Mouse (Mus musculus) ZHBTc4 (cell line): Measurements from ENCODE around the gene Heatr1.
"Not testable (repeated sequence)": the region's sequence is repeated elsewhere in the genome, so short reads cannot be mapped to it uniquely, and the experiment has no call there.

ENCODE experiments used
- DNase-seq: peaks from one replicate; pipeline ENCODE4 v3.0.0-alpha.2; 2011; ENCODE audit warnings: low read depth, low spot score

The Heatr1 gene

GRCm38 (mm10) chr13:12454686-12455390 is 60.0 kb downstream of the Heatr1 start:
- no peak for DNase-seq

DNA sequence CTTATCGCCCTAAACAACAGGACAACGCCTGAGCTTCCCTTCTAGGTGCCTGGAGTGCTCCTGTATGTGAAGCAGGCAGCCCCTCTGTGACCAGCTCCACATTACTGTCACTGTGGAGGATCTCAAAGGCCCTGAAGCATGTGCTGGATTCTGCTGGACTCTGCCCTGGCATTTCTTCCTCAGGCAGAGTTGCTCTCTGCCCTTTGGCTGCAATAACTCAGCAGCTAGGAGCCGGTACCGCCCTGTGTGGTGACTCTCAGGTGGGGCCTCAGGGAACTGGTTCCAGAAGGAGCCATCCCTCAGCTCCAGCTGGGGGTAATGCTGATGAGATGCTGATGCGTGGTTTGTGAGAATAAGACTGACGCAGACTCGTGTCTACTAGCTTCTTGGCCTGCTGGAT is 61.9 kb downstream of the Heatr1 start:
- DNase-seq, result no peak

DNA sequence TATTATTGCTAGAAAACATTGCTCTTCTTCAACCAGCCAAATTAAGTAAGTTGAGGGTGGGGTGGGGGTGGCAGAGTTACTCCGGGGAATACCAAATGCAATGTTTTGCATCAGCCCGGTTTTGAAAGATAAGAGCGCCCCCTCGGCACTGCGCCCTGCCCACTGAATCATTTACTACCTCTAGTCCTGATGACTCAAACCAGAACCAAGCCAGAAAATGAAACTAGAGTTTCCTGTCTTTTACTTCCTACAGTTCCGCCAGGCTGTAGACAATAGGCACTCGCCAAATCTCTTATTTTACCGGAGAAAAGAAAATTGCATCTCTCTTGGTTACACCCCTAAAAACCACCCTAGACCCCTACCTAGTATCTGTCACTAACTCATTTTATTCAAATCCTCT is 65.6 kb downstream of the Heatr1 start:
- no peak for DNase-seq

DNA sequence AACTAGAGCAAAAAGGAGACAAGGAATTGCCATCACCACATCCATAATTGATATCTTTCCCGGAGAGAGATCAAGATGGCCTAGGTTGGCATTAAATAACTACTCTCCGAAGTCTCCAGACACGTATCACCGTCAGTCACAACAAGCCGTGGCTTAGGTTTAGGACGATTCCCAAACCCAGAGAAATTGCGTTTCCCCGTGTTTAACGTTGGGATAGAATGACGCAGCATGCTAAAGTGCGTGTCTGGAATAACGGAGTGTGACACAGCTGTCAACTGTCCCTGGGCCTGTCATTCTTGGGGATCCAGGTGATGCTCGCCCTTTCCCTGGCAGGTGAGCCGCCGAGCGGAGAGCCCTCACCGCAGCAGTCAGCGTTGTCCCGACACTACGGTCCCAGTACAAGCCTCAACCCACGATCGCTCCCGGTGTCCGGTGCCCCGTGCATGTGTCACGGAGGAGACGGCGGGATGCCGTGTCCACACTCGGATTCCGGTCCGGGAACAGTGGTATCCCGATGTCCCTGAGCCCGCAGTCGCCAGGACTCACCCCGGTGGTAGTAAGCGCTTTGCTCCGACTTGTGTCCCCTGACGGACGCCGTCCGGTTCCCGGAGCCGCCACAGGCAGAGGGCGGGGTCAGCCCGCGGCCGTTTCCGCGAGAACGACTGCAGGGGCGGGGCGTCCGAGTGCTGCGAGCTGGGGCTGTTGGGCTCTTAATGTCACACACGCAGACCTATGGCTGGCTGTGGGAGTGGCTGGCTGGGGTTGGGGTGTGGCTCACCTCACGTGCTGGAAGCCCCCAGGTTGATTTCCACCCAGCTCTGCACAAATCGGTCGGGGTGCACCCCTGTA is 66.3 kb downstream of the Heatr1 start:
- DNase-seq, result peak; percentile 91

DNA sequence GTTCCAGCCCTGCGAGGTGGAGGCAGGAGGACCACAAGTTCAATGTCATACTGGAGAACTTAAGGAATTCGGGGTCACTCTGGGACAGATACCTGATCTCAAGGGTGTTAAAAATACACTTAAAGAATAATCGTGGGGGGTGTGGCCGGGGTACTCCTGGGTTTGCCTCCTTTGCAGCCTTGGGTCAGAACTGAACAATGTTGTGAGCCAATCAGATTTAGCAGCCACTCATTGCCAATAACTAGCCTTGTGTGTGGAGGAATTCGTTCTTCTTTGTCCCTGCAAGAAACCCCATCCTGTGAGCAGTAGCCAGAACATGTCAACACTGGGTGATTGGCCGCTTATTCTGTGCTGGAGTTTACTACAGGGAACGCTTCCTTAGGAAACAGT is 66.9 kb downstream of the Heatr1 start:
- DNase-seq, result no peak

GRCm38 (mm10) chr13:12462623-12463022 is 67.8 kb downstream of the Heatr1 start:
- DNase-seq, result no peak

GRCm38 (mm10) chr13:12464159-12464558 is 69.3 kb downstream of the Heatr1 start:
- not testable (repeated sequence) for DNase-seq

DNA sequence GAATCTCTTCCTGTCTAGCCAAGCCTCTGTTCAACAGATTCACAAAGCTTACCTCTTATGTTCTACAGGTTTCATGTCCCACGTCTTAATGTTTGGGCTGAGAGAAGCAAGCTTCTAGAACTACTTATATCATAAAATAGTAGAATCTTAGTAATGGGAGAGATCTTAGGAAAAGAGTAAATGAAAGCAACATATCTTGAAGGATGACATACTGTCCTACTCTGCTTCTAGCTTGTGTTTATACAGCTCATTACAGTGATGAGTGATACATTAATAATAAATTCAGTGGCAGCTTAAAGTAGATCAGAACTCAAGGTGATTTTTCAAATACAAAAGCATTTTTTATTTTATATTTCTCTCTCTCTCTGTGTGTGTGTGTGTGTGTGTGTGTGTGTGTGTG is 70.0 kb downstream of the Heatr1 start, which contains the start of gene Lgals8:
Gene Lgals8, minus strand, starts transcription at position 101 of the 400 bp plus-strand sequence.
- no peak for DNase-seq

- DNase-seq, result no peak
Measured at GRCm38 (mm10) chr13:12468488-12468887, 73.7 kb downstream of the Heatr1 start.

DNA sequence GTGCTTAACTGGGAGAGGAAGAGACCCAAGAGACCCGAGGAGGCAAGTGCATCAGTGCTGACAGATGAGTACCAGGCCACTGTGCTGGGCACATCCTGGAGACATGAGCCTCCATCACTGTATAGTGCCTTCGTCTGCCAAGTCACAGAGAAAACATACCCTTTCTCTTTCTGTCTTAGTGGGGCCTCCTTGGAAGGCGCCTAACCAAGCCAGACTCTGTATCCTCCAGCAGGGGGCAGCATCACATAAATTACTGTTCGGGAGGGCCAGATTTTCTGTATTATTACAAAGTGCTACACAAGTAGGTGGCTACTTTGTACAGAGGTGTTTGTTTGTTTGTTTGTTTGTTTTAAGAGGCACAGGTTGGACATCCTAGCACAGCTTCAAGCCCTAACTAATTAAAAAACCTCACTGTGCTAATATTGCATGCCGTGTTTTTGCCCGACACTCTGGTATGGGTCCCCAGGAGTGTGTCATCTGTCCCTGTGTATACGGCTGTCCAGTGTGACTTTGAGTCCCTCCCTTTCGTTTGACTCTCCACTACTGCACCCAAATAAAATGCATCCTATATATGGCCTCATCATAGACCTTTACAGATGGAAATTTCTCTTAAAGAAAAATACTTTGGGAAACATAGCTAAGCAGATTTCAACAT is 79.0 kb downstream of the Heatr1 start:
- DNase-seq, result peak; percentile 77

DNA sequence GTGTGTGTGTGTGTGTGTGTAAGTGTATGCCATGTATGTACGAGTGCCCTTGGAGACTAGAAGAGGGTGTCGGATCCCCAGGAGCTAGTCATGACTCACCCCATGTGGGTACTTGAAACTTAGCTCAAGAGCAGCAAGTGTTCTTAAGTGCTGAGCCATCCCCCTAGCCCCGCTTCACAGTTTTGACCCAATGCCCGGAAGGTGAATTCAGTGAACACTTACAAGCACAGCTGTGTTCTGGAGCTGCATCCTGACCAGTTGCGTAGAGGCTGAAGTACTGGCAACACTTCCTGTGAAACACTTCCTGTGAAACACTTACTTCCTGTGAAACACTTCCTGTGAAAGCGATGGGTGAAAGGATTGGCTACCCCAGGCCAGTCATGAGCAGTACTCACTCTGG is 80.4 kb downstream of the Heatr1 start:
- no peak for DNase-seq

- DNase-seq, result no peak
Measured at GRCm38 (mm10) chr13:12476886-12477285, 82.1 kb downstream of the Heatr1 start.

GRCm38 (mm10) chr13:12478301-12478700 is 83.5 kb downstream of the Heatr1 start:
- peak; percentile 53 for DNase-seq

DNA sequence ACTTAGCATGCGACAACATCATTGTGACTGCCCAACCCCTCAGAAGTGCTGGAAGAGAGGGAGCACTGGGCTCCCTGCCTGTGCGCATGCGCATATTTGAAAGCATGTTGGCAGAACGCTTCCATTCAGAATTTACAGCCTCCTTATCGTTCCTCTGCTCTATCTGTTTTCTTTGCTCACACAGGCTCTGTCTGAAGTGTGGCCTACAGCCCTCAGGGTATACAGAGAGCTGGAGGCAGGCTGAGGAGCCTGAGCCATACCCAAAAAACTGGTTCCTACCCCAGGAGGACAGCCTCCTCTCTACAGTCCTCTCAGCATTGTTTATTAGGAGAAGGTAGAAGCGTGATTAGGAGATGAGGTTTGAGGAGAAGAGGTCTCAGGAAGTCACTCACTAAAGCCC is 85.0 kb downstream of the Heatr1 start:
- DNase-seq, result peak; percentile 54

GRCm38 (mm10) chr13:12485197-12485596 is 90.4 kb downstream of the Heatr1 start:
- no peak for DNase-seq

GRCm38 (mm10) chr13:12485640-12486039 is 90.8 kb downstream of the Heatr1 start:
- DNase-seq, result no peak
